Mouse (Mus musculus) megakaryocyte progenitor cell, adult 5-6 weeks (primary cell): Measurements from ENCODE around the gene Cdh26. TPM values are rescaled to one million over a fixed set of nuclear protein-coding genes. Genes with fewer than 3 reads are reported as not detected.

Source experiments
- ATAC-seq: replicated peaks from 2 replicates; pipeline ENCODE4 v1.8.0; 2016; ENCODE audit warnings: mild to moderate bottlenecking, moderate TSS enrichment, inconsistent platforms; ENCODE audit not compliant: poor library complexity
- total RNA-seq, 2 experiments: library from RNA; stranded (forward) in 1 of 2; stranded (reverse) in 1 of 2; fragments of 157-497, 149-512 nt in 1 of 2; fragments of 200-1000 nt in 1 of 2; gene quantifications; 2 replicates each; pipeline versions ENCODE4 v1.2.3 to v1.2.4; 2015 to 2017

Gene Cdh26
- total RNA-seq, 2 experiments from 2014 or later, result not detected

DNA sequence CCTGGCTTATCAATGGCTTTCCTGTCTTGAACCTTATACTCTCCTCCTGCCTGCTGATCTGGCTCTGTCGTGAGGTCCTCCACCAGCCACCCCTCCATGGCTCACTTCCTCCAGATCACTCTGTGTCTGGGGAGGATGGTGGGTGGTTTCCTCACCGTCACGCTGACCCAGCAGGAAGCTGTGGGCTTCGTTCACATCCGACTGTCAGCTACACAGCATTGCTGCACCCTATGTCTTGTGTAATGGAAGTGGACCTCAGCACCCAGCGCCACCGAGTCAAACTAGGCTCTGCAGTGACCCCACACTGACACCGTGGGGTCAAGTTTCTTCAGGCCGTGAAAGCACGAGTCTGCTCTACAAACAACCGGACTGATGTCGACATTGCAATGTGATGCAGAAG lies 75.7 kb downstream of the Cdh26 start:
- ATAC-seq, result peak; percentile 88

- peak; percentile 58 for ATAC-seq
Measured at GRCm38 (mm10) chr2:178507379-178508014, 77.2 kb downstream of the Cdh26 start.

- no peak for ATAC-seq
Measured at GRCm38 (mm10) chr2:178508279-178508678, 77.9 kb downstream of the Cdh26 start.

DNA sequence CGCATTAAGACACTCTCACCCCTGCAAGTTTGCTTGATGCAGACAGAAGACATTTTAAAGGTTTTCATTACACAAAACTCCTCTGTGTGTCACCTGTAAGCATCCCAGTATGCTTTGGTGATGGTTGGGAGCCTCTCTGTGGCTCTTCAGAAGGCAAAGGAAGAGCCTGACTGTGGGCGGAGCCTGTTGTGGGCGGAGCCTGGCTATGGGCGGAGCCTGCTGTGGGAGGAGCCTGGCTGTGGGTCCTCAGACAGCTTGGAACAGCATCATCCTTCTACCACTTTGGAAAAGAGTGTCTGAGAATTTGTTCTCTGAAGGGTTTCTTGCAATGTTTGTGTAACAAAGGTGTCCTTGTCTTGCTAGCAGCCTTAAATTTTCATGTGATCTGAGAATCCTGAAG lies 82.7 kb downstream of the Cdh26 start:
- peak; percentile 33 for ATAC-seq

DNA sequence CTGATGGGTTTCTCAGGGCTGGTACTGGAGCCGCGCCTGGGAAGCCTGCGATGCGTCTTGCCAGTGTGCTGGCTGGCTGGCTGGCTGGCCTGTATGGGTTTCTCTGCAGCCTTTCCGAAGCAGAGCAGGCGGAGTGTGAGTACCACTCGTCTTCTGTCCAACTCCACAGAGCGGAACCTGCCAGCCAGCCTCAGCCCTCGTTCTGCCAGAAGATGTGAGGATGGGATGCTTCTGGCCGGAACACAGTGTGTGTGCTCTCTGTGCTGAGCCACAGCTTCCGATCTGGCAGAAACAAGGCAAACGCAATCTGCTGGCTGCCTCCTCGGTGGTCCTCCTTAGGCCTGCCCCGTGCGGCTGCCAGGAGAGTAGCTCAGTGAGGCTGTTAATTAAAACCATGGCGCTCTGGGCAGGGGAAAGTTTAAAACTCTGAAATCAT lies 83.3 kb downstream of the Cdh26 start:
- peak; percentile 36 for ATAC-seq

- peak; percentile 69 for ATAC-seq
Measured at GRCm38 (mm10) chr2:178516421-178516820, 86.1 kb downstream of the Cdh26 start.

DNA sequence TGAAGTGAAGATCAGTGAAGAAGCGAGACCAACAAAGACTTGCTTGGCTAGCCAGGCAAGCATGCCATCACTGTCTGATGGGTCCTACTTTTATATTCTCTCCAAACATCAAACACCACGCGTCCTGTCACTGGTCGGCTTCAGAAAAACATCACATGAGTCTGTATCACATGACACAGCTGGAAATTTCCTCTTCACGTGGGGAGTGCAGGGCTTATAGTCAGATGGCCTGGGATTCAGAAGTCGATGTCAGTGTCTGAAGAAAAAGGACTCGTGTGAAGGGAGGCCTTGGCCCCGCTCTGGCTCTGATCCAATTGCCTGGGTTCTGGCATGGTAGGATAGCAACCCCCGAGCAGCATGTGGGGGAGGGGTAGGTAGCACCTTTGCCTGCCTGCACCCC lies 86.6 kb downstream of the Cdh26 start:
- no peak for ATAC-seq

GRCm38 (mm10) chr2:178519321-178519720 lies 89.0 kb downstream of the Cdh26 start:
- no peak for ATAC-seq

DNA sequence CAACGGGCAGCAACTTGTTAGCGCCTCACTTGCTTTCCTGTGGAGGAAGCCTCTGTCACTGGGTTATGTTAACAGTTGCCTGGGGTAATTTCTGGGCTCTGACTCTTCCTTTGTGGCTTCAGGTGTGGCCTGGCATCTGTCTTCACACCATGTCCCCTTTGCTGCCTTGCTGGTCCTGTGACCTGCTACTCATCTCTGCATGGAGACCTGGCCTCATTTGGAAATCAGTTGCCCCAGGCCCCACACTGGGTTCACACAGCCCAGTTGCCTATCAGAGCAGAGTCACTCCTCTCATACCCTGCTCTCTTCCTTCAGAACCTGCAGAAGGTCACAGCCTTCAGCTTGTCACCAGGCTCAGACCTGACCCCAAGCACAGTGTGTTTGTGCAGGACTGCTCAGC lies 89.9 kb downstream of the Cdh26 start:
- ATAC-seq, result no peak

- no peak for ATAC-seq
Measured at GRCm38 (mm10) chr2:178522331-178522730, 92.0 kb downstream of the Cdh26 start.

GRCm38 (mm10) chr2:178522786-178523185 lies 92.5 kb downstream of the Cdh26 start:
- no peak for ATAC-seq

DNA sequence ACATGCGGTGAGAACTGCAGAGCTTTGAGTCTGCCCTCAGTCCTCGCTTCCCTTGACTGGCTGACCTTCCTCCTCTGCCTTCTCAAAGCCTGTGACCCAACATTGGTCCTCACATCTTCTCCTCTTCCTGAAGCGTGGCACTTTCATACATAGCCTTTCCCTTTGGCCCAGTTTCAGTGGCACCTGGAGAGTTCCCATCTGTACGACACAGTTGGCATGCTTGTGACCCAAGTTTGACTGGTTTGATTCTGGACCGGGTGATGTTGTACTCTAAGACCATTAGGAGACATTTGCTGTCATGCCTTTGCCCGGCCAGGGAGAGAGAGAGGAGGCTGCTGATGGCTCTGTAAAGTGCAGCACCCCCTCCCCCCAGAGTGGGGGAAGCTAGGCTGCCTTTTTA lies 96.4 kb downstream of the Cdh26 start:
- ATAC-seq, result no peak

DNA sequence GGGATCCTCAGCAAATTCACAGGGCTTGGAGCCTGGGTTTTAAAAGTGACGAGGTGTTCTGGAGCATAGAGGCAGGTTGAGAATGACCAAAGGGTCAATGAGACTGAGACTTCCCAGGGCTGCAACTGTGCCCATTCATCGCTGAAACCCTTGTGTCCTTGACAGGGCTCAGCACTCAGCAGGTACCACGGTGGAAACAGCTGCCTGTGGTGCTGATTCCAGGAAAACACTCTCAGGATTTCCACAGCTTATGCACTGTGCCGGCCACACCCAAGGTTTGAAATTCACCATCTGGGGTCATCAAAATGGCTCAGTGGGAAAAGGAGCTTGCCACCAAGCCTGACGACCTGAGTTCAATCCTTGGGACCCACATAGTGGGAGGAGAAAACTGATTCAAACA lies 100.9 kb downstream of the Cdh26 start:
- no peak for ATAC-seq

DNA sequence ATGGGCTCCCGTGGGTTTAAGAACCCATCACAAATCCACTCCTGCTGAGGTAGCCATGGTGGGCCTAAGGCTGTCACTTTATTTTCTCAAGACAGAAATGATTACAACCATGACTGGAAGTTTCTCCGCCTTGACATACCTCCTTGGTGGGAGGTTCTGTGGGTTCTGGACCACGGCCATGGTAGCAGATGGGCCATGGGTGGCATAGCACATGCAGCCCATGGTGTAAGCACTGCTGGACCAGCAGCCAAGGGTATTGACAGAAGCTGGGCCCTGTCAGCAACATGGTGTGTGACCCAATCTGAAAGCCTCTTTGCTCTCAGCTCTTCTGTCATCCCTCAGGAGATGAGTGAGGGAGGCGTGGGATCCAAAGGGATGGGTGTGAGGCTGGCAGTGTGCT lies 106.2 kb downstream of the Cdh26 start:
- no peak for ATAC-seq

Other genes with a start within 250 kb of the Cdh26 start
- gene Sycp2, start 22.8 kb upstream of the Cdh26 start, total RNA-seq (2015), result 0.05 TPM in 2 replicates
- gene Sycp2, start 22.8 kb upstream of the Cdh26 start, total RNA-seq (2017), result 0.10 and 0.17 TPM in 2 replicates
- 2.8 and 3.0 TPM in 2 replicates for gene Ppp1r3d, start 16.1 kb upstream of the Cdh26 start, total RNA-seq (2015)
- gene Ppp1r3d, start 16.1 kb upstream of the Cdh26 start, total RNA-seq (2017), result 1.9 and 2.2 TPM in 2 replicates
- gene Fam217b, start 16.0 kb upstream of the Cdh26 start, total RNA-seq (2015), result 8.6 and 9.3 TPM in 2 replicates
- gene Fam217b, start 16.0 kb upstream of the Cdh26 start, total RNA-seq (2017), result 3.8 and 4.4 TPM in 2 replicates